Mouse (Mus musculus) urinary bladder, adult 18-20 months (tissue): ENCODE results near the gene Mlph.

ENCODE experiments used
- DNase-seq, 2 experiments: peaks; one replicate each; pipeline ENCODE4 v3.0.0; 2022; ENCODE audit warnings: low spot score in 2 of 2, mixed read lengths in 2 of 2

The Mlph gene

DNA sequence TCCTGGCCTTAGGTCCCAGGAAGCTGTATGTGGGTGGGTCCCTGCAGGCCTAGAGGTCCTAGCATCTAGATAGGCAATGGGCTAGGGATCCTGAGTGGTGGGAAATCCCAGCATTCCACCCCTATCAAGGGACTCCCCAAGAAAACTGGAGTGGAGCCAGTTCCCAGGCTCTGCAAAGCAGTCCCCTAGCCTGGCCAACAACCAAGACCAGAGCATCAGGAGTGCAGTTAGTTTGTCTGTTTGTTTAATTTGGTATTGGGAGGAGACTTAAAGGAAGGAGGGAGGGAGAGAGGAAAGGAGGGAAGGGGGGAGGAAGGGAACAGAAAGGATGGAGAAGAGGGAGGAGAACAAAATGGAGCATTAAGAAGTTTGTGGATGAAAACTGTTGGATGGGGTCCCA, 5.7 kb upstream of the Mlph start:
- DNase-seq: no peak

GRCm38 (mm10) chr1:90909631-90910152, 5.2 kb upstream of the Mlph start:
- peak; percentile 72 for DNase-seq

- no peak for DNase-seq
These were observed 1.7 kb upstream of the Mlph start for GRCm38 (mm10) chr1:90913231-90913630.

- DNase-seq: no peak
These were observed 2.6 kb downstream of the Mlph start for GRCm38 (mm10) chr1:90917509-90917908.

GRCm38 (mm10) chr1:90921687-90922086, 6.8 kb downstream of the Mlph start:
- DNase-seq: no peak

DNA sequence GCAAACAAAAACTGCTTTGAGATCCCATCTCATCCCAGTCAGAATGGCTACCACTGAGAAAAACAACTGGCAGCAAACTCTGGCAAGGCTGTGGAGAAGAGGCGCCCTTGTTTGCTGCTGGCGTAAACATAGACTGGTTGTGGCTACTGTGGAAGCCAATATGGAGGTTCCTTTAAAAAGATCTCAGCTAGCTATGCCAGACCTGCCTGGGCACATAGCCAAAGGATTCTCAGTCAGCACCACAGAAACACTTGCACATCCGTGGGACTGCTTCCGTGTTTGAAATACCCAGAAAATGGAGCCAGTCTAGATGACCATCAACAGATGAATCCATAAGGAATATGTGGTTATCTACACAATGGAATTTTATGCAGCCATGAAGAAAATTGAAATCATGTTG, 11.1 kb downstream of the Mlph start:
- DNase-seq: no peak

- DNase-seq: peak in 1 of 2 experiments; percentile 45
These were observed 12.4 kb downstream of the Mlph start for GRCm38 (mm10) chr1:90927308-90927707.

GRCm38 (mm10) chr1:90927929-90928574, 13.2 kb downstream of the Mlph start:
- no peak for DNase-seq

GRCm38 (mm10) chr1:90928575-90928934, 13.7 kb downstream of the Mlph start:
- peak; percentile 73 to 78 for DNase-seq

DNA sequence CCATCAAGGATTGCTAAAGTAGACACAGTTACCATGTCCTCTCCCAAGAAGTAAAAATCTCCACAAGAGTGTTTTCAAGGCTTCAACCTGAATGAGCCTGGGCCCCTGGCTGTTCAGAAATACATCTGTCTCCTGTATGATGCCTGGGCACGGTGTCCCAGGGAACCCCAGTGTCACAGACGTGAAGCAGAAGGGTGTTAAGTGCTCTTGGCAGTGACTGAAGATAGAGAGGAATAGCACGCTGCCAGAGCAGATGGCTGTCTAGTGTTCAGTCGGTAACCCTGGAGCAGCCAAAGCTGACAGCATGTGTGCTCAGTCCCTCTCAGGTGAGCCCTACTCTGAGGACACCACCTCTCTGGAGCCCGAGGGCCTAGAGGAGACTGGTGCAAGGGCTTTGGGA, 18.1 kb downstream of the Mlph start:
- no peak for DNase-seq

DNA sequence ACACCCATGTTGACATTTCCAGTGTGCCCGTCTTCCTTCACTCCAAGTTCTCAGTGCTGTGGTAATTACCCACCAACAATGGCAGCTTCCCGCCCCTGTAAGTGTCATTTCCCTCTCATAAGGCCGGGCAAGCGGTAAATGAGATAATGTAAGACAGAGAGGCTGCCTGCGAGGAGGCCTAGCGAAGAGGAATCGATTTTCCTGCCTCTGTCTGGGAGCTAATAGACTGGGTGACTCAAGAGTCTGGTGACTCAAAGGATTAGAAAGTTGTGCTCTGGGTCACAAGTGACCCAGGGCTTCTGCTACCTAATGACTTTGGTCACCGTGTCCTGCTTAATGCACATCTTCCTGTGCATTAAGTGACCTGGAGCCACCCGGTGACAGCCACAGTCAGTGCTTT, 22.1 kb downstream of the Mlph start:
- DNase-seq: no peak

DNA sequence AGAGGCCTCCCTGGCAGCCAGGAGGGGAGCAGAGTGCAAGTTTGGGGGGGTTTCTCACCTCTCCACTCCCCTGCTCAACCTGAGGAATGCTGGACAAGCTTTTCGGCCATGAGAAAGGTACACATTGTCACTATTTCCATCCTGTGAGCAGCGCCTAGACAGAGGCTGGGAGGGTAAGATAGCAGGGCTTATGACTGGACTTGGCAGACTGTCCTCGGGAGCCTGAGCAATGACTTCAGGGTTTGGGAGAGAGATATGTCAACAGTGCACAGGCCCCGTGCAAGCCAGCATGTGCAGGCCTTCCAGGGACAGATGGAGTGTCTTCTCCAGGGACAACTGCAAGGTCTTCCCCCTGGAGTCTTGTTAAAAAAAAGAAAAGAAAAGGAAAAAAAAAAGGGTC, 25.1 kb downstream of the Mlph start:
- no peak for DNase-seq

GRCm38 (mm10) chr1:90945171-90945570, 30.3 kb downstream of the Mlph start:
- no peak for DNase-seq

DNA sequence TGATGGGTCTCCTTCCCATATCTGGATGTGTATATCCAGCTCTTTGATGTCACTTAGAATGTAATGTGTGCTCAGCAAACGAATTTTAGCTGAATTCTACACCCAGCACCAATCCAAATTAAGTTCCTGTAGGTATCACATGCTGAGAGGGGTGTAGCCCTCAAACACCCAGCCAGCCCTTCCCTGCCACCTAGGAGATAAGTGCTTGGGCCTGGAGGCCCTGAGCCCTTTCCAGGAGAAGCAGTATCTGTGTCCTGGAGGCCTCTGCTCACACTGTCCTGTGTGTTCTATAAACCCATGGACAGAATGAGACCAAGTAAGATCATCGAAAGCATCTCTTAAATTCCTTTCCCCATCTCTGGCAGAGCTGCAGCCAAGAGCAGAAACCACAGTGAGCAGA, 32.4 kb downstream of the Mlph start:
- no peak for DNase-seq

GRCm38 (mm10) chr1:90949309-90949708, 34.4 kb downstream of the Mlph start:
- no peak for DNase-seq

DNA sequence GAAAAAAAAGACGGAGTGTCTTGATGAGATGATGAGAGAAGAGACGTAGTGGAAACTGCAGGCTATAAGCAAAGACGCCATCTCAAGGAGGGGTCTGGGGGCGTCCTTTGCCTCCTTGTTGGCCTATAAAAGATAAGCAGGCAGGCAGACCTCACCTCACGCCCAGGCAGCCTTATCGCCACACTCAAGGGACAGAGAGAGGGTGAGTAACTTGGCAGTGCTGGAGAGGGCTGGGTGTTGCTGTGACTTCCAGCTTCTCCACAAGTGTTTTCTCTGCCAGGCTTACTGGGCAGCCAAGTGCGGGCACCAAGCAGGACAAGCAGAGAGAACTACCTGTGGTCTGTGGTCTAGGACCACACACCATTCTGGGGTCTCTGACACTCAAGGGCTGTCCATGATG, 36.8 kb downstream of the Mlph start:
- no peak for DNase-seq

DNA sequence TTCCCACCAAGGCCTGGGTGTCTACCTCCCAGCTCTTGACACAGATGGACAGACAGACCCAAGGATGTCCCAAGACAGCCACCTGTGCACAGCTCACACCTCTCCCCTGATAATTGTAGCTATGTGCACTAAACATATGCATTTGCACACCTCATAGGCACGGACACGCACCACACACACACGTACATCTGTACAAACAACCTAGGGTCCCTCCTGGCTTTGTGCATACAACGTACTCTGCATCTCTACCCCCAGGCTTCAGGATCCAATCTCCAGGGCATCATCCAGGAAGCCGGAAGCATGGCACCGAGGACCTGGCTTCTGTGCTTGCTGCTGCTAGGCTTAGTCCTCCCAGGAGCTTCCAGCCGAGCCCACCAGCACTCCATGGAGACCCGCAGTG, 37.9 kb downstream of the Mlph start, which contains the start of gene Prlh:
Gene Prlh, plus strand, starts transcription at position 301 of the 400 bp plus-strand sequence.
- DNase-seq: no peak

DNA sequence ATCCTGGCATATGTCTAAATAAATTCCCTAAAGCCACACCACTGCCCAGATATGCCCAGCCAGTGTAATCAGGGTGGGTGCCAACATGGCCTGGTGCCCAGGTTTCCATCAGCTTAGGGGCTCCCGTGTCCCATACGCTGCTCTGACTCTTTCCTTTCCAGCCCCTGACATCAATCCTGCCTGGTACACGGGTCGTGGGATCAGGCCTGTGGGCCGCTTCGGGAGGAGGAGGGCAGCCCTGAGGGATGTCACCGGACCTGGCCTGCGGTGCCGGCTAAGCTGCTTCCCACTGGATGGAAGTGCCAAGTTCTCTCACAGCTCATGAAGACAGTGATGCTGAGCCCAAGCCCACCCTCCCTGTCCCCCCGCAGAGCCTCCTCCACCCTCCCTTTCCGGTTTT, 38.8 kb downstream of the Mlph start:
- DNase-seq: no peak

GRCm38 (mm10) chr1:90956245-90957096, 41.6 kb downstream of the Mlph start:
- no peak for DNase-seq

DNA sequence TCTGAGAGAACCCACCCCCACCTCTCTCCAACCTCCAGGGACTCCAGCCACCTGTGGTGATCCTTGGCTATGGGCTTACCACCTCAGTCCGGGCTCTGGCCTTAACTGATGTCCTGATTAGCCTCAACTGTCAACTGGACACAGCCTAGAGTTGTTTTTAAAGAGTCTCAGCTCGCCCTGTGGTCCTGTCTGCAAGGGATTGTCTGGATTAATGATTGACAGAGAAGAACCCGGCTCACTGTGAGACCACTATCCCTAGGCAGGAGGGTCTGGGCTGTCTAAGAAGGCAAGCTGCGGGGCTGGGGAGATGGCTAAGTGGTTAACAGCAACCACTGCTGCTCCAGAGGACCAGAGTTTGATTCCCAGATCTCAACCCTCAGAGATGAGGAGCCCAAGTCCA, 47.6 kb downstream of the Mlph start:
- DNase-seq: no peak

DNA sequence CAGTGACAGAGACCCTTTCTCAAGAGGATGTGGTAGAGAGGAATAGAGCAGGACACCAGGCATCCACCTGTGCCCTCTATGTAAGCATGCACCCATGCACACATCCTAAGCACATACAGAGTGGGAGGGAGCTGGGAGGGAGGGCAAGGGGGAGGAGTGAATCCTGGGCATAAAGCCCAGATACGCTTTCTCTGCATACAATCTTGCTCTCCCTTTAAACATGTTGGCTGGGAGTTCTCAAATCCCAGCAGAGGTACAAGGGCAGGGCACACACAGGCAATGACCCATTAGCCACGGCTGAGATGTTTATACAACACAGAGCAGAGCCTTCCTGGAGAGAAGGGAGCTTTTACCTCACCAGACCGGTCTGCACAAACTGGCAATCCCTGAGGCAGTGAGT, 48.1 kb downstream of the Mlph start:
- no peak for DNase-seq

DNA sequence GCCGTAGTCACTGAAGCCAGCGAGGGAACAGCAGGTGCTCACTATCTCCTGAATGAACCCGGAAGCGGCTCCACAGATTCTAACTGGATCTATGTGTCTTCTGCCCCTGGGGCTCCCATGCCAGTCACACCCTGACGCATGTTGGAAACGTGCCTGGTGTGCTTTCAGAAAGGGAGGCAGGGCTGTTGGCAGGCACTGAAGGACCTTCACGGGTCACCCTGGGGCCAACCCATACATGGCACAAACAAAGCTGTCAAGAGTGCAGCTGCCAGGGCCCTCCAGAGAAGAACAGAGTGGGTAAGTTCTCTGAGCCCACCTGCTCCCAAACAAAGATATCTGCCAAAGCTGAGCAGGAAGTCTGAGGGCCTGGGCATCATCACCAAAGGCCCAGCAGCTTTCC, 52.7 kb downstream of the Mlph start:
- no peak for DNase-seq

DNA sequence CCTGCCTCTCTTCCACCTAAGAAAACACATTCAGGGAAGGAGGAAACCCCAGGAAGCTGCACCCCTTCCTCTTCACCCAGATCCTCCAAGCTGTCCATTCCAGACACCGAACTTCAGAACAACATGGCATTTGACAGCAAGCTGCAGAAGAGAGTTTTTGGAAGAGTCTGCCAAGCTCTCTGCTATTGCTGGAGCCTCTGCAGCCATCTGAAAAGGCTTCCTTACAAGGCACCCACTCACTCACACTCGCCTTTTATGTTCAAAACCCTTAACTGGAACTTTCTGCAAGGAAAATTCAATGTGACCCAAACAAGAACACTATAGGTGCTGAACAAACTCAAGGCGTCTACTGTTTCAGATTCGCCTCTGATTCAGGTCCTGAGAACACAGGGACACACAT, 53.8 kb downstream of the Mlph start:
- no peak for DNase-seq
